Mouse (Mus musculus): ENCODE measurements at regions not wholly inside any gene's neighbourhood (a gene's known extent, or its start where the extent isn't known, plus 50 kb on each side); places are given as distances from the start of the nearest gene placed in this dataset.

DNA sequence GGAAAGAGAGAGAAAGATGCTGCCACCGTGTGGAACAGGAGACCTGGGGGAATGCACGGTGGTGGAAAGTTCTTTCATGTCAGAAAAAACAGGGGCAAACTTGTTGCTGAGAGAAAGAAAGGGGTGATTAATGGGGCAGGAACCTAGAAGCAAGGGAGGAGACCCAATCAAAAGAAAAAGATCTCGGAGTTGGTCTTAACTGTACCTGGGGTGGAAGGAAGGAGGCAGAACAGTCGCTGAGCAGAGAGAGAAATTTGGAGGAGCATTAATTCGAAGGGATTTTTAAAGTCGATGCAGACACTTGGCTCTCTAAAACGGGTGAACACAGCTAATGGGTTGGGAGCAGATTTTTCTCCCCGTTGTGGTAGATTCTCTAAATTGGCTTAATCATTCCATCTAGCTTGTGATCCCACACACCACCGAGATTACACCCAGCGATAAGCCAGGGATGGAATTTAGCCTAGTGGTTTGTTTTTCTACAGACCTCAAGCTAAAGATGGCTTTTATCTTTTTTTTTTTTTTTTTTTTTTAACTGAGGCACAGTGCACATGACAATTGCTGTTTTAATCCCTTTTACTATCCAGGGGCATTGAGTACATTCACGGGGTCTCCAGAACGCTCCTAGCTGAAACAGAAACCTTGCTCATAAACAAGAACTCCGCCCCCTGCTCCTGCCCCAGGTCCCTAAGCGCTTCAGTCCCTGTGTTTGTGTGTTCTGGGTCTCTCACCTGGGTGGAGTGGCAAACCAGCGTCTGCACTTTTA lies 73.1 kb upstream of the Cpm start:
- DNase-seq: no peak

DNA sequence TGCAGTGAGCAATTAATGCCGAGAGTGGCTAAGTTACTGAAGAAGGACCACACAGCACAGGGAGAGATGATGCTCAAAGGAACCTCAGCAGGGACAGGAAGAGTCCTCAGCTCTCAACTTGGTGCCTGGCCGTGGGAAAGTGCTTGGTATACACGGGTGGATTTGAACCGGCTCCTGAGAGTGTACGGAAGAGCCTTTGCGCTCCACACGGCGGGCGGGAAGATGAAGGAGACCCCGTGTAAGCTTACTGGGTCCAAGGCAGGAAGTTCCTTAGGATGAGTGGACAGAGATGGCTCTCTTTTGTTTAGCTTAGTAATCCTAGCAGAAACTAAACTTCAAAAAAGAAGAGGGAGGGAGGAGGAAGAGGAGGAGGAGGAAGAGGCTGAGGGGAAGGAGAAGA lies 73.8 kb upstream of the Cpm start:
- no peak for DNase-seq

DNA sequence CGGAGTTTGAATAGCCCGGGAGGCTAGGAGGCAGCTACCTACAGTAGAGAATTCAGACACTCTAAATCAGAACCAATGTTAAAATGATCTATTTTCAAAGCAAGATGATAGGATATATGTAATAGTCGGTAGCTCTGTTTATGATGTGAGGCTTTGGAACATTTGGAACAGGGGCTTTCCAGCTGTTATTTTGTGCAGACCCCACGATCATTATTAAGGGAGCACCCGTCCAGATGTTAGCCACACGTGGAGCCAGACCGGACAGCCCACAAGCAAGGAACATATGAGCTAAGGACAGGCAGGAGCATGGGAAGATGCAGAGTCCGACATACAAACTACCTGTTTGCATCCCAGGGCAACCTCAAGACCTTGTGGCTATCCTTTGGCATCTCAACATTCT lies 74.3 kb upstream of the Cpm start:
- no peak for DNase-seq

DNA sequence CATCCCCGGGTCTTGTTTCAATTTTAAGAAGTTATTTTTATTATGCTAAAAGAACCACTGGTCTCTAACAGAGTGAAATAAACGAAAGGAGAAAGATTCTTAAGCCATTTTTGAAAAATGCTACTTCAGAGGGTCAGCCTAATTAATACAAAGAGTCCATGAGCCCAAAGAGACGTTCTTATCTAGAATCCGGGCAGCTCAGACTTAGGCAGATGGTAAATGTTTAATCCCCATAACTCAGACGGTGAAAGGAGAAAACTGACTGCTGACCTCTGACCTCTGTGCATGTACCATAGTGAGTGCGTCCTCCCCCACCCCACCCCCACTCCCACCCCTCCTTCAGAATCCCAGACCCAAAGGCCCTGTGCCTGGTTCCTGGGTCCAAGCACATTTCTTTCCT lies 74.8 kb upstream of the Cpm start:
- DNase-seq: no peak

DNA sequence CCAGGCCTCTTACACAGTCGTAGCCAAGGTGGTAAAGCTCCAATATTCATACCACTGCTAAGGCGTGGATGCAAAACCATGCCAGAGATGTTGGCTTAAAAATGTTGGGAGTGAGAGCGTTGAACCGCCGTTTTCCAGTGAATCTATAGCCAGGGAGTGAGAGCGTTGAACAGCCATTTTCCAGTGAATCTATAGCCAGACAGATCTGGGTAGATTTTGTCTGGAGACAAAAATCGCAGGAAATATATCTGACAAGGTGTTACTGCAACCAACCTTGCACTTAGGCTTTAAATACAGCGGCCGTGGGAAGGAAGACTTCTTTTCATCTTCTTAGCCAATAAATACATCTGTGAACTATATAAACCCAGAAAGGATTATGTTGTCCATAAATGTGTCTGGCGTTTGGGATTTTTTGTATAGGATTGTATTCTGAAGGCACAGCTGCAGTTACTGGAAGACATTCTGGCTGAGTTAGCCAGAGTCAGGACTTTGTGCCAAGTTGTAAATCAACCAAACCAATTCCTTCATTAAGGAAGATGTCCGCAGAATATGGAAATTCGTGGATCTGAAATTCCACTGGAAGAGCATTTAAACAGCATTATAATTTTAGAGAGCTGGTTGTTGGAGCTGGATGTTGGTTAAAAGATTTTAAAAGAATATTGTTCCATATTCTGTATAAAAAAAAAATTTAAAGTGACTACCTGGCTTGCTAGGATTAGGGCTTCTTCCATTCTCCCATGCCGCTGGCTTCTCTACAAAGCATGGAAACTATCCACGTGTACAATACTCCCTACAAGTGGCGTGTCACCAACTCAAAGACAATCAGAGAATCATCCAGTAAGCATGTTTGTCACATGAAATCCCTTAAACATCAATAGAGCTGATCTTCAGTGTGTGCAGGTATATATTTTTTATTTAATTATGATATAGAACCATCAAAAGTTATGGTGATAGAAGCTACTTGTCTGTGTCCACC lies 75.8 kb upstream of the Cpm start:
- DNase-seq: no peak

DNA sequence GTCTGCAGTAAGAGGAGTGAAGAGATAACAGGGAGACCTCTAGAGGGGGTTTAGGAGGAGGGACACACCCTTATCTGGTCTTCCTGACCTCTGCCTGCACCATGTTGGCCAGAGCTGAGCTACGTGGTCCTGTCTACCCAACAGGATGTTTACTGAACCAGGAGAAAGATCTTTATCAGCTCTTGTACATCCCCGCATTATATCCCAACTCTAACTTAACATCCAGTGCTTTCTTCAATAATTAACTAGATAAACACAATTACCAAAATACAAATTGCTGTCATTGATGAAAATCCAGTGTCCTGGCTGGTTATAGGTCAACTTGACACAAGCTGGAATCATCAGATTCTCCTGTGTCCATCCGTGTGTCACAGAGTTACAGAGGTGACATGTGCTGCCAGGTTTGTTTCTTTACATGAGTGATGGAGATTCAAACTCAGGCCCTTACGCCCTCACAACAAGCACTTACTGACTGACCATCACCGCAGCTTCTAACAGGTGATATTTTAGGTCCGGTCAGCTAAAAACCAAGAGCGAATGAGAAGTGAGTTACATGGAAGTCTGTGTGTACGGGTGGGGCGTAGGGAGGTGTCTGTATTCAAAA lies 77.1 kb upstream of the Cpm start:
- DNase-seq: no peak

DNA sequence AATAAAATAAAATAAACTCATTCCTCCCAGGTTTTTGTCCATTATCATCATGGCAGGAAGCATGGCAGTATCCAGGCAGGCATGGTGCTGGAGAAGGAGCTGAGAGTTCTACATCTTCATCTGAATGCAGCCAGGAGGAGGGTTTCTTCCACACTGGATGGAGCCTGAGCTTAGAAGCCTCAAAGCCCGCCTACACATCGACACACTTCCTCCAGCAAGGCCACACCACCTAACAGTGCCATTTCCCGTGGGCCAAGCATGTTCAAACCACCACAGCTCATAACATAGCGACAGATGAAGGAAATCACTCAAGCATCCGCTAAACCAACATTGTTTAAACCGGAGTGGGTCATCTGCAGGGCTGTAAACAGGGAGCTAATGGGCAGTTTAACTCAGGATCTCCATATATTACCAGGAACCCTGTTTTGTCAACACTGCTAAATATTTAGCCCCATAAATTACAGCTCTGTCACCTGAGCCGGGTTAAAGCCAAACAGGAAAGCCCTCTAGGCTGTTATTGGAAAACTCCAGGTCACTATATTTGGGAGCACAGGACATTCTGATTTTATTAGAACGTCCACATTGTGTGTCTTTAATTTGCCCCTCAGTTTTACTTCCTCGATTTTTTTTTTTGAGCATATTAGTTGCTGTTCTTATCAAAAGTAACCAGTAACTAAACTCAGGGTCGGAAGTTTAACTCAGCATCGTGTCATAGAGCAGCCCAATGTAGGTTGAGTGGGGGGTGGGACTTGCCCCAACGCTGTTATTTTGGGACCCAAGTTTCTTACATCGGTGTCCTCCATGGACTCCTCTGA lies 77.9 kb upstream of the Cpm start:
- no peak for DNase-seq

DNA sequence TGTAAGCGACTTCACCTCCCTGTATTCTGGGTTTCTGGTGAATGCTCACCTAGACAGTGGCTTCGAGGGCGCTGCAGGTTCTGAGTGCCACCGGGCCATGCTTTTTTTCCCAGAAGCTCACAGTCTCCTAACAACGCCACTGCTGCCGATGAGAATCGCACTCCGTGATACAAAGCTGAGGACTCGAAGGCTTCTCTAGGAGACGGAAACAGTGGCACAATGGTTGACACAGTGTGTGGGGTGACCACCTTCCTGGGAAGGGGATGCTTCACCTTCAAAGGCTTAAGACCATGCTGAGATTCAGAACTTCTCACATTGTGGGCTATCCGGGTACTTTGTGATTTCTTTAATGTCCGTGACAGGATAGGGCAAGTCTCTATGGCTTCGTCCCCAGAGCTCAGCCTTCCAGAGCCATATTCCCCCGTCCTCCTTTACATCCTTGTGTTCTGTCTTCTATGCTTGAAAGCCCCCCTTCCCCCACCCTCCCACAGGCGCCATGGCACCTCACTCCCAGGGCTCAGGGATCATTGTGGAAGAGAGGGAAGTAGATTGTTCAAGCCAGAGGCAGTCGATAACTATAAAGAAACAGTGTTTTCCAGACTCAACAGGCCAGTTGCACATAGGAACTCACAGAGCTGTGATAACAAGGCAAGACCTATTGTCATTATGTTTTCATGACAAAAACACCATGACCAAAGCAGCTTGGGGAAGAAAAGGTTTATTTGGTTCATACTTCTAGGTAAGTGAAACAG lies 79.3 kb upstream of the Cpm start:
- DNase-seq: no peak

DNA sequence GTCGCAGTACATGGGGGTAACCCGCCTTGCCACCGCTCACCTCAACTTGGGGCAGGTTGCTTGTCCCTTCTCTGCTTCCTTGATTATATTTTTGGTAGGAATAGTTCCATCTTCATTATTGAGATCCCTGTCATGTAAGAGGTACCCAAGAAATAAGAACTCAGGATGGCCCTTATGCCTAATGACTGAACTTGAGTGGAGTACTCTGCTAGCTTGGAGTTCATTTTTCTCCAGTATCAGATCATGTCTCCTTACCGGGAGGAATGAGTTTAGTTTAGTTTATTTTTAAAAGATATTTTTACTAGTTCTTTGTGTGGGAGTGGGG lies 79.8 kb upstream of the Cpm start:
- no peak for DNase-seq

DNA sequence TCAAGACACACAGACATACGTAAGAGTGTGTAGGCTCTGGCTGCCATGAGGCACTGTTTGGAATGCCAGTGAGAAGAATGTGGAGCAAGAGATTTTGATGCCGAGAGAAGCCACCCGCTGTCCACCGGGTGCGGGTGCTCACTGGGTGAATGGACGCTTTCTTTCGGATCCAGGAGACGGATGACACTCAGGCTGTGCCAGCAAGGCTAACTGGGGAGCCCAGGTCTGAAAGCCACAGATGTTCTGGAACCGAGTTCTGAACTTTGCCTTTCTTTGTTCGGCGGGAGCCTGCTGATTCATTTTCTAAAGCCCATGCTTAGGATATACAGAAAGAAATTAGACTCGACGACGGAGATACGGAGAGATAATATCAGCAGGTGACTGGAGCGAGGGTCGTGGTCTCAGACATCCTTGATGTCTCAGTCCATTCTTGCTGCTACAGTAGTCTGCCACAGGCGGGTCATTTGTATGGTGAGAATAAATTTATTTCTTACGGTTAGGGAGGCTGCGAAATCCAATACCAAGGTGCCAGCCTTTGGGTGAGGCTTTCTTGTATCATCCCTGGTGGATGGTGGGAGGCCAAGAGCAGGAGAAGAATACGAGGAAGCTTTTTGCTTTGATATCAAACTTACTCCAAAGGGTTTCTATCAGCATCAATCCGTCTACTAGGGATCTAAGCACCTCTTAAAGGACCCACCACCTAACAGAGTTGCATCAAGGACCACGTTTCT lies 80.4 kb upstream of the Cpm start:
- no peak for DNase-seq

DNA sequence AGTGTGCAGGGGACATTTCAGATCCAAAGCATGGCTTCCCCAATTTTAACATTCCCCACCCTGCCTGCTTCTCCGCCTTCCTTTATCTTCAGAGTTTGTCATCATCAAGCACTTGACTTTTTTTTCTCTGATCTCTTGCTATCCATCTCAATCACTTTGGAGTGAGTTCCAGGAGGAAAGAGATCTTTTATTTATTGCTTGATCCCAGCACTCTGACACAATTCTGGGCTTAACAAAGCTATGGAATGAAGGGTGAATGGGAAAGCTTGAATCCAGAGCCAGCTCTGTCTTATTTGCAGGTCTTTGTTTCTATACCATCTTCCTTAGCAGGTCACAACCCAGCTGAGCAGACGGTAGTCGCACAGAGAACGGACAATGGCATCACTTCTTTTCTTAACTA lies 81.0 kb upstream of the Cpm start:
- no peak for DNase-seq

DNA sequence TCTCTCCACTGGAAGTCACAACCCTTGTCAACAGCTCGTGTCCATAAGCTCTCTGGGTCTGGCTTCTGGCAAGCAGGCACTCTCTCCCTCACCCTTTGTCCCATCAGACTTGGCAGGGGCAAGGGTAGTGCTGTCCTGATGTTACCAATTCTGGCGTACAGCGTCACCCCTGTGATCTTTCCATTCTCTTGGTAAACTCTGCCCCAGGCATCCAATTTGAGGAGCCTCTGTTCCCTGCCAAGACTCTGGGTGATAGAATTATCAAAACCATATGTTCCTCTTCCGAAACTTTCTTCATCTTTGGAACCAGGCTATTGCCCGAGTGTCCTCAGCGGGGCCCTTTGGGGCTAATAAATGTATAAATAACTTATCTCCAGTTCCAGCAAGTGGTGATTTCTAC lies 82.0 kb upstream of the Cpm start:
- DNase-seq: no peak

DNA sequence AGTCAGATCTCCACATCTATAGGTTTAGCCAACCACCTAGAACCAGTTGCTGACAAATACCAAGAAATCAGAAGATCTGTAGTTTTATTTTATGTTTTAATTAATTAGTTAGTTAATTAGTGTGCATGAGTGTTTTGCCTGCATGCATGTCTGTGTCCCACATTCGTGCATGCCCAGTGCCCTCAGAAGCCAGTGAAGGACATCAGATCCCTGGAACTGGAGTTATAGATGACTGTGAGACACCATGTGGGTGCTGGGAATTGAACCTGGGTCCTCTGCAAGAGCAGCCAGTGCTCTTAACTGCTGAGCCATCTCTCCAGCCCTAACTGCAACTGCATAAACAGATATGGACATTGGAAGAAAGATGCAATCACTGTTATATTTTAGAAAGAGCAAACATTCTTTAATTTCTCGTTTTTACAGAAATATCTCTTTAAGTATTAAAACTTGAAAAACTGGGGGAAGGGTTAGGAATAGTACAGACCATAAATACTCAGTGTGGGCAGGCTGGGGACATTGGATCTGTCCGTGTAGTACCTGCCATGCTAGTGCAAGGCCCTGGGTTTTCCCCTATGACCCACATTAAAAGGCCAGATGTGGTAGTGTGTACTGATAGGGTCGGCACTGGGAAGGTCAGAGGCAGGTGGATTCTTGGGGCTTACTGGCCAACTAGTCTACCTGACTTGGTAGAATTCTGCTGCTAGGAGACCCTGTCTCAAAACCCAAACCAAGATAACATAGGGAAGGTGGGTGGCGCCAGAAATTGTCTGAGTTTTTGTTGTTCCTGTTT lies 83.3 kb upstream of the Cpm start:
- no peak for DNase-seq

DNA sequence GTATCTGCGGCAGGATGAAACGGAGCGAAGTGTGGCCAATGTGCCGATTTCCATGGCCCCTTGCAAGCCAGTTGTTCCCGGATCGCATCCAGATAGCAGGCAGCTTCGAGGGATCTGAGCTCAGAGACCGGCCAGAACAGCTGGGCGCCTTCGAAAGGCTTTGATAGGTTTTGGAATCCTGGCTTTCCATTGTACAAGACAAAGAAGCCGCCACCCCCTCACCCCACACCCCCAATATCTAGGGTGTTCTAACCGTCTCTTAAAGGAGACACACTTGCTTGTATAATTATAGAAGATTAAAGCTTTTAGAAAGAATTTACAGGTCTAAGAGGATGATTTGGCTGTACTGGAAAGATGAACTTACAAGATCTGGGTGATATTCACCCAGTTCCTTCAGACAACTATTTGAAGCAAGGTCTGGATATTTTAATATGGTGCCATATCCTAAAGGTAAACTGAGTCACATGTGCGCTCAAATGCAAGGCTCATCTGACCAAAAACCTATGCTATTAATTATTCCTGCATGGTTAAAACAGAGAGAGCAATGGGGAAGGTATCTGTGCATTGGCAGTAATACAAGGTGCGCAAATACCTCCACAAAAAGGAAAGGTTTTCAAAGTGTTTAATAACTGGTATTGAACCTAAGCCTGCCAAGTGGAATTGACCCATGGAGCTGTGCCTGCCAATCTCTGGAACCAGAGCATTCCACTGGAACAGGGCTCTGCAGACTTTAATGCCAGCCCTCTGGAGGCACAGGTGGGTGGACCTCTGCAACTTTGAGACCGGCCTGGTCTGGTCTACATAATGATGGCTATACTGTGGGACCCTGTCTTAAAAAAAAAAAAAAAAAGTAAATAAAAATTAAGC lies 84.4 kb upstream of the Cpm start:
- no peak for DNase-seq

DNA sequence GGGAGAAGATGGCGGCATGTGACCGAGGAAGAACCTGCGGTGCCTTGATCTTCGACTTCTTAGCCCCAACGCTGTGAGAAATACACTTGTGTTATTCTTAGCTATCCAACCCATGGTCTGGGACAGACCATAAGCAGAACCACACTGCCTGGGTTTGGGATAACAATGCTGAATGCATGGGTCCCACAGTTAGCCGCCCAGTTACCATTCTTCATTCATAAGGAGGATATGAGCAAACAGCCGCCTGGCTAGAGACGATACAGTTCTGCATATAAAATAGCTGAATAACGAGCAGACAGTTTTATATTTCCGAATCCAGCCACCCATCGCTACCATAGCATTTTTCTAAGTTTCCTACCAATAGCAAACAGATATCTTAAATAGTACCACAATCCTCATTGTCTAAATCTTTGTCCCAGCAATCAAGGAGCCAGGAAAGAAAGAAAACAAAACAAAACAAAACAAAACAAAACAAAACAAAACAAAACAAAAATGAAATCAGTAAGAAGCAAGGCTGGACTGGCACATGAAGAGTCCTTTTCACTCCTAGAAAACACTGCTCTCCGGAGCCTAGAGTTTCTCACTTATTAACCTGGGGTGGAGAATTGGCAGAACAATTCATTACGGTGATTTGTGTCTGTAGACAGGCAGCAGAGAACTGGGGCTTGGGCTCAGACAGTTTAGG lies 85.2 kb upstream of the Cpm start:
- DNase-seq: peak in 1 of 2 experiments; percentile 3

DNA sequence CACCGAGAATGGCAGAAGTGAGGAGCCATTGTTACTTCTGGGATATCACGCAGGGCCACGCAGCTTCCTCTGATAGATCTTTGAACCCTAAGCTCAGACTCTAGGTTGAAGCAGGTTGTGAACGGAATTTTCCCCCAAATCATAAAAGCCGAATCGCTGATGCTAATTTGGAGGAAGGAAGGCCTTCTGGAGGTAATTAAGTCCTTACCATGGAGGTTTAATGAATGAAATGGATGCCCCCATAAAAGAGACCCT lies 85.7 kb upstream of the Cpm start:
- no peak for DNase-seq

DNA sequence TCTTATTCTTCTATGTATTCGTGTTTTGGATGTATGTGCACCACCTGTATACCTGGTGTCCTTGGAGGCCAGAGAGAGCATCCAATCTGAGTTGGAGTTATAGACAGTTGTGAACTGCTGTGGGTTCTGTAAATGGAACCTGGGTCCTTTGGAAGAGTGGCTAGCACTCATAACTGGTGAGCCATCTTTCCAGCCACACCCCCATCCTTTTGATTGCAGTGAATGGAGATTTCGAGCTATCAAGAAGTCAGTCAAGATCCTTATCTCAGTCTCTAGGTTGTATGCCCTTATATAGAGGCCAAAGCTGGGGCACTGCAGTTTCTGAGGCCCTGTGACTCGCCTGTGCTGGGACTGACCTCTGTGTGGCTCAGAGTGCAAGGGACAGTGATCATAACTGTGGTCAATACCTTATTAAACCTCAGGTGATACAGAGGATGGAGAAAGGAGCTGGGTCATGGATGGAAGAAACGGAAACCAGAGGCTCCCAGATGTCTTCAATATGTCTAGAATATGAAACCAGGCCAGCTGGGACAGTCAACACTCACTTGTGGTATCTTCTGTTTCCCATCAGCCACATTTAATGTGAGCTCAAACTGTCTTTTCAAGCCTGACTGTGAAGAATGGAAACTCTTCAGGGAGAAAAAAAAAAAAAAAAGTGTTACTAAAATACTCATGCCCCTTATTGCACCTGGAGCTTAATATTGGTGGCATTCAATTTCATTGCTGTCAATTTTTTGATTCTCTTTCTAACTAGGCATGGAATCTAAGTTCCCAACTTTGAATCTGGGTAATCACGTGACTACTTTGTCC lies 86.2 kb upstream of the Cpm start:
- DNase-seq: no peak

DNA sequence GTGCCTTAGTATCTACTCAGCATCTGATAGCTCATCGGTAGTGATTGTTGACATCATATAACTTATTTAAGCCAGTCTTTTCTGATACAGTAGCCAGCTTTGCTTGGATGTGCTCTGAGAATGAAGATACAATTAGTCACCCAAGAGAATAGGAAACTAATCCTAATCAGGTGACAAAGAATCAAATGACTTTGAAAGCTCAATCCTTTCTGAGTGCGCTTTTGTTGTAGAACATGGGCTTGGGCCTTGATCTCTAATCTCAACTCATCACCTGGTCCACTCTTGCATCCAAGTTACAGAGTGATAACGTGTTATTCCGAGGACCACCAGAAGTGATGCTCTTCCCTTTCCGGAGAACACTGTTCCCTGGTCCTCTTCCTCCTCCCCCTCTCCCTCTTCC lies 86.9 kb upstream of the Cpm start:
- no peak for DNase-seq
